Mouse (Mus musculus) thymus, adult 2 months (tissue): ENCODE measurements around the gene Slc39a2. TPM values are rescaled to one million over a fixed set of nuclear protein-coding genes. Genes with fewer than 3 reads are reported as not detected.

Experiments used
- DNase-seq: peaks from one replicate; pipeline ENCODE4 v3.0.0; 2021
- H3K27ac ChIP-seq: fragments of 200-500 bp; 2 replicates; pipeline ENCODE4 v1.5.1; 2012; ENCODE audit warnings: low read length, control low read depth; ENCODE audit not compliant: control insufficient read depth, insufficient read depth
- H3K27me3 ChIP-seq: fragments of 200-500 bp; 2 replicates; pipeline ENCODE4 v1.6.1; 2012; ENCODE audit warnings: mild to moderate bottlenecking, low read length, moderate library complexity, mixed read lengths; ENCODE audit not compliant: control insufficient read depth, insufficient read depth
- H3K36me3 ChIP-seq: fragments of 200-500 bp; 2 replicates; pipeline ENCODE4 v1.6.1; 2012; ENCODE audit warnings: mild to moderate bottlenecking, low read length, moderate library complexity; ENCODE audit not compliant: control insufficient read depth, insufficient read depth
- H3K4me1 ChIP-seq: fragments of 200-500 bp; replicated peaks from 2 replicates; pipeline ENCODE4 v1.6.1; 2012; ENCODE audit warnings: low read length; ENCODE audit not compliant: control insufficient read depth, insufficient read depth
- H3K4me3 ChIP-seq: fragments of 200-500 bp; 2 replicates; pipeline ENCODE4 v1.5.1; 2012; ENCODE audit warnings: mild to moderate bottlenecking, low read length, control low read depth, moderate library complexity; ENCODE audit not compliant: control insufficient read depth, insufficient read depth
- CTCF ChIP-seq: fragments of 200-500 bp; IDR thresholded peaks from 2 replicates; pipeline ENCODE4 v1.5.1; 2012; ENCODE audit warnings: mild to moderate bottlenecking, control low read depth, low read length, moderate library complexity, borderline replicate concordance; ENCODE audit not compliant: control insufficient read depth, poor library complexity, insufficient read depth; ENCODE audit errors: extremely low read depth
- POLR2A ChIP-seq: fragments of 200-500 bp; IDR thresholded peaks from 2 replicates; pipeline ENCODE4 v1.6.1; 2012; ENCODE audit warnings: mild to moderate bottlenecking, low read length, control low read depth, moderate library complexity; ENCODE audit not compliant: control insufficient read depth, poor library complexity, insufficient read depth; ENCODE audit errors: extremely low read depth
- whole genome bisulfite sequencing: fragments of 180-500 bp; shearing (Covaris S2); methylation state at CpG from one replicate; pipeline ENCODE4 v1.1.7; 2018; 5-methylcytosine and 5-hydroxymethylcytosine counted together
- polyA plus RNA-seq: library from polyadenylated mRNA; depleted of rRNA; stranded (reverse); fragments of >200 nt; gene quantifications from 2 replicates; pipeline ENCODE4 v1.2.3, GENCODE M21; 2012

The Slc39a2 gene
- polyA plus RNA-seq, 1 experiment = 1.5 TPM

DNA sequence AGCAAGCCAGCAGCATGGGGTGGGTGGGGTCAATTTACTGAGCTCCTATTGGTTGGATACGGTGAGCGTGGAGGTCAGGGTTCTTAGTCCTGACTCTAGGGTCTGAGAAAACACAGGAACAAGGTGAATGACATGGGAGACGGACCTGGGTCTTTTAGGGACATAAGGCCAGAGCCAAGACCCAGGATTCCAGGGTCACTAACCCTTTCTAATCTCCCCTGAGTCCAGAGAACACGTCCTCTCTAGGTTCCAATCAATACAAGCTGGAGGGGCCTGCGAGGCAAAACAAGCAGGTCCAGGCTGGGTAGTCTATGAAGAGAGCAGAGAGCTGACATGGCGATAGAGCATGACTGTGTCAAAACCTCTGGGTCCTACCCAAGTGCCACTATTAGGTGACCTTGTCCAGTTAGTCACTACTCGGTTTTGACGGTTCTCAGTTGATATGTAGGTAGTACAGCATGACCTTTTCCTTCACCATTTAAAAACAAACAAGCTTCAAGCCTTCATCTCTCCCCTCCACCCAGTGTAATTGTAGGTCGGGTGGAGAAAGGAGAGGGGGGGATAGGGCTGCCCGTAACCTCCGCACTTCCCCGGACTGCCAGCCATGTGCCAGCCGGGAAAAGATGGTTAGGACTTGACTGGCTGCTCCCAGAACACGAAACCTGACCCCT, 19.8 kb downstream of the Slc39a2 start:
- Histone ChIP-seq H3K4me3 (peak overlapping the region; percentile 79), H3K27me3 (no peaks in the 10 kb centered on the region), H3K4me1 (peaks cover 17% of the 10 kb centered on the region), H3K27ac (peak overlapping the region; percentile 1; the same call in 1 of the 2 replicates), H3K36me3 (no peaks in the 10 kb centered on the region)
- DNase-seq = peak; percentile 15
- WGBS = 37% methylated on average over 14 of the region's 14 CpGs
- no peak for TF ChIP-seq CTCF
- no peak for TF ChIP-seq POLR2A

DNA sequence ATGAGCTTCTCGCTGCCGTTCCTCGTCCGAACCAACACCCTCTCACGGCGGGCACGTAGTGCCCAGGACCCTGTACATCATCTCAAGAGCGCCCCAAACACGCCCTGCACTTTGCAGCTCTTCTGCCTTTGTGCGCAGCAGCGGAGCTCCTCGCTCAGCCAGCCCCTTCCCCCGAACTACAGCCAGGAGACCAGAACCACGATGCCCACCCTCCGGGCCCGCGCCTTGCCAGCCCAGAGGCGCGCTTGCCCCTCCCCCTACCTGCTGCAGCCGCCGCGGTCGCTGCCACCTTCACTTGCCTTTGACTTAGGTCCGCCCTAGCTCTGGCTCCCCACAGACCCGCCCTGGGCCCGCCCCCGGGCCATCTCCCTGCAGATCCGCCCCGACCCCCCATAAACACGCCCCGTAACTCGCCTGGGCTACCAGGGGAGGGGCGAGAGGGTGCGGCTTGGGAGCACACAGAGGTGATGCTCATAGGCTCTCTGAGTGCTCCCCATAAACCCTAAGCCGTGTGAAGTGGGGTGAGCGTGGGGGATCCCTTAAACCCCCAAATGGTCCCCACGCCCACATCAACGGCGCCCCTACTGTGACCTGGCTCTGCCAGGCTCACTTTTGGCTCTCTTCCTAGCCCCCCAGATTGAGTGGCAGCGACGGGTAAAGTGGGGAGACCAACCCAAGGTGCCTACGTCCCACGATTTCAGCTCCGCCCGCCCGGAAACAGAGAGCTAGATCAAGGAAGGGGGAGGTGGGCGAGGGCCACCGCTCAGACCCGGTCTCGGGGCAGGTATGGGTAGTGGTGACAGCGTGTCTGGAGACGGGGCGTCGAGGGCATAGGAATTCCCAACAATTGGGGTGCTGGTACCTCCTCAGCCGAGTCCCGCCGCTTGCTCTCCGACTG, 20.6 kb downstream of the Slc39a2 start:
- WGBS = under 1% methylated on average over 58 of the region's 58 CpGs
- peak overlapping the region; percentile 88 for H3K27ac ChIP-seq
- peaks cover 17% of the 10 kb centered on the region for H3K4me1 ChIP-seq
- peak overlapping the region; percentile 79 for H3K4me3 ChIP-seq
- DNase-seq = peak; percentile 96
- 0 out of 2 replicates have a peak, but pooled peaks have one; percentile 6 for TF ChIP-seq CTCF
- peak; percentile 74 for TF ChIP-seq POLR2A
- H3K36me3 ChIP-seq = no peaks in the 10 kb centered on the region
- no peaks in the 10 kb centered on the region for H3K27me3 ChIP-seq

DNA sequence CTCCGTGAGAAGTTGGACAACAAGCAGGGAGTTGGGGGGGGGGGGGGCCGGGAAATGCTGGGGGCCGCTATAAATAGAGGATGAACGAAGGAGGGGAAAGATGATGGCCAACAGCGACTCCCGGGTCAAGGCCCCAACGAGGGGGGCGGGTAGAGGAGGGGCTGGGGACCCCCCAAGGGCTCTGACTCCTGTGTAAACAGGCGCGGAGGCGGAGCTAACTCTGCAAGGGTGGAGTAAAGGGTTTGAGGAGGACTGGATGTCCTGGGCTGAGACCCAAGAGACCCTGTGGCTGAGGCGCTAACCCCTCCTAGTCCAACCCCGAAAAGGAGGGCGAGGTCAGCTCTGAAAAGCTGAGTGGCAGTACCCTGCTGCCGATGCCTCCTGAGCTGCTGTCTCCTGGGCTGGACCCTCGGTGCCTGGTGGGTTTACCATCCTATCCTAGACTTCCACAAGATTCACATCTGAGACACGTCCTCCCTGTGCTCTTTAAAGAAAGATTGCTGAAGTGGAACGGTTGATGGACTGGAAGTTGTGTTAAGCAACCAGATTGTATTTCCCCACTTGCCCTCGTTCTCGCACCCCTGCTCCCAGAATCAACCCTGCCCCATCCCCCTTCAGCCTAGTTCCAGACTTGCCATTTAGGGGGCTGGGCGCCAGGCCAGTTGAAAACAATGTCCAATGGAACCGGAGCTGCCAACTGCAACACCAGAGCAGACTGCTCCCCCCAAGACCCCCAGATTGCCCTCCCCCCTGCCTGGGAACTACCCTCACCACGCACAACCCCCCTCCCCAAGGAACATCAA, 21.5 kb downstream of the Slc39a2 start, which contains the start of gene Ndrg2:
Gene Ndrg2, minus strand, starts transcription at position 199 of the 803 bp plus-strand sequence.
- TF ChIP-seq CTCF = no peak
- TF ChIP-seq POLR2A = no peak
- 21% methylated on average over 20 of the region's 23 CpGs for WGBS
- peaks cover 17% of the 10 kb centered on the region for H3K4me1 ChIP-seq
- H3K36me3 ChIP-seq = no peaks in the 10 kb centered on the region
- peak within 1 kb of the TSS; percentile 79 for H3K4me3 ChIP-seq
- no peaks in the 10 kb centered on the region for H3K27me3 ChIP-seq
- DNase-seq = peak; percentile 67
- peak within 1 kb of the TSS; percentile 88 for H3K27ac ChIP-seq

DNA sequence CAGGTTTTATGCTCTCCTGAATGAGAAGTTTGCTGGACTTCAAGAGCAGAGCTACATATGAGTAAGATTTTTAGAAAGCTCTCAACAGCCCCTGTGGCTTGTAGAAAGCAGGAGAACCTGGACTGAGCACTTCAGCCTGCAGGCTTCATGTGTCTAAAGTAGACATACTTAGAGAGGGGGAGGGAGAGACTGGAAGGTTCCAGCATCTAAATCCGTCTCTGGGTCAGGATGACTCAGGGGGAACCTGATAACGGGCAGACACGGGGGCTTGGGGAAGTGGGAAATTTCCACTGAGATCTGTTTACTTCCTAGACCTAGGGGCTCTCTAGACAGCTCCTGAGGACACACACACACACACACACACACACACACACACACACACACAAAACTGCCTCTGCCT, 22.3 kb downstream of the Slc39a2 start:
- WGBS = 39% methylated on average over 3 of the region's 3 CpGs
- TF ChIP-seq POLR2A (no peak), CTCF (no peak)
- no peak overlapping the region for H3K27ac ChIP-seq
- no peak overlapping the region for H3K4me3 ChIP-seq
- H3K36me3 ChIP-seq = no peaks in the 10 kb centered on the region
- no peaks in the 10 kb centered on the region for H3K27me3 ChIP-seq
- H3K4me1 ChIP-seq = peaks cover 17% of the 10 kb centered on the region
- DNase-seq = no peak

DNA sequence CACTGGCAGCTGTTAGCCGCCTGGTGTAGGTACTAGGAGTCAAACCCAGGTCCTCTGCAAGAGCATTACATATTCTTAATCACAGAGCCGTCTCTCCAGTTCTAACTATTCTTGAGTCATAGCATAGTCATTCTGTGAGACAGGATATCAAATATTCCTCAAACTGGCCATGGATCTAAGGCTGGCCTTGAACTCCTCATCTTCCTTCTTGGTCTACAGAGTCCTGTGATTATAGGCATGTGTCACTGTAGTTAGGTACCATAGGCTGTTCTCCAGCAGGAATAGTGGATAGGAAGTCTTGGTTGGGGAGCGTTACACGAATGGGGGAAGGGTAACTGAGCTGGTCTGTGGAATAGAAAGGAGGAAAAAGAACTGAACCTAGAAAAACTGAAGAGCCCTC, 23.9 kb downstream of the Slc39a2 start:
- TF ChIP-seq CTCF = no peak
- TF ChIP-seq POLR2A = no peak
- Histone ChIP-seq H3K4me3 (no peak overlapping the region), H3K27me3 (no peaks in the 10 kb centered on the region), H3K4me1 (peaks cover 17% of the 10 kb centered on the region), H3K36me3 (no peaks in the 10 kb centered on the region), H3K27ac (no peak overlapping the region)
- 94% methylated on average over 4 of the region's 4 CpGs for WGBS
- DNase-seq = no peak

DNA sequence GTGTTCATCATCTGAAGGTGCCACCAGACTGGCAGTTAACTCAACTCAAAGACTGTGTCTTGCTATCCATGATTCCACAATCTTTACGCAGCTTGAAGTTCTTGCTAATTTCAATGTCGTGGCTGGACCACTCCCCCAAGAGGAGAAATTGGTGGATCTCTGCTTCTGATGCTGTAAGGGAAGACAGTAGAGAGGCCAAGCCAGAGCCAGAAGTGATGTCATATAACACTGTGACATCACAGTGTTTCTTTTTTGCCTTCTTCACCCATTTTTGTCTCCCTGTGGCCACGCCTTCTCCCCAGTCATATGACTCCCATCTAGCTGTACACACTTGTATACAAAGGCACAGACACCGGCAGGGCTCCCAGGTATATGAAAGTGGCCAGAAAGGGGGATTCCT, 25.4 kb downstream of the Slc39a2 start, which contains the start of gene Tppp2:
Gene Tppp2, plus strand, starts transcription at position 301 of the 400 bp plus-strand sequence.
- Histone ChIP-seq H3K27me3 (no peaks in the 10 kb centered on the region), H3K4me1 (peaks cover 5% of the 10 kb centered on the region), H3K36me3 (no peaks in the 10 kb centered on the region), H3K27ac (no peak within 1 kb of the TSS), H3K4me3 (no peak within 1 kb of the TSS)
- 95% methylated on average over 4 of the region's 4 CpGs for WGBS
- TF ChIP-seq POLR2A (no peak), CTCF (no peak)
- DNase-seq = no peak
